Mouse (Mus musculus): ENCODE measurements around the gene Cdkn1b. TPM values are rescaled to one million over a fixed set of nuclear protein-coding genes. Genes with fewer than 3 reads are reported as not detected.

Gene Cdkn1b
- polyA plus RNA-seq, 1 experiment, result 19.6 TPM

DNA sequence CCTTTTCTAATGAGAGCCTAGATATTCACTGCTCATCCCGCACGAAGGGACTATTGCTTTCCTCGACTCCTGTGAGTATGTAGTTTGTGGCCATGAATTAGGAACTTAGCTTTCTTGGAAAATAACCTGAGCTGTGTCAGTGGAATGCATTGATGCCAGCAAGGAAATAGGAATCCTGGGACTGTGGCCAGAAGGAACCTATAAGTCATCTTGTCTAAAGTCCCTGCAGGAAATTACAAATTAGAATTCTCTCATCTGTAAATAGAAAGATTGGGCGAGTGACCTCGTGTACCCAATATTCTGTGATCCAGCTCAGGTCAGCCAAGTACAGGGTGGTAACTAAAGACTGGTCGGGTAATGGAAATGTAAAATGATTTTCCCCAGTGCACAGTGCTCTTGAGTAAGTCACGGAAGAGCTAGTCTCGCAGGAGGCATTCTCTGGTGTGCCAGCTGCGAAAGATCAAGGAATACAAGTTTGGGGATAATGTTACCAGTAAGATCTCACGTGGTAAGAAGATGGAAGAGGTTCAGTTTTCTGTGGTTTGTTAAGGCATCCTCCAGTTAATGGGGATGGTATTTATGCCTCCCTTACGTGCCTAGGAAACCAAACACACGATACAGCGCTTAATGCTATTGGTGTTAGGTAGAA is 23.7 kb downstream of the Cdkn1b start:
- Histone ChIP-seq H3K4me3 (replicated peaks) (no peak overlapping the region), H3K27me3 (replicated peaks) (no peaks in the 10 kb centered on the region), H3K36me3 (replicated peaks; ENCODE audit: low read length) (peaks cover 54% of the 10 kb centered on the region), H3K4me1 (peaks cover 44% of the 10 kb centered on the region), H3K9me3 (no peaks in the 10 kb centered on the region)
- no peak for TF ChIP-seq FLI1 (IDR thresholded peaks at IDR 0.05; ENCODE audit: low read length)
- TF ChIP-seq GATA1 (IDR thresholded peaks at IDR 0.05; ENCODE audit: borderline replicate concordance, low read length), result no peak

DNA sequence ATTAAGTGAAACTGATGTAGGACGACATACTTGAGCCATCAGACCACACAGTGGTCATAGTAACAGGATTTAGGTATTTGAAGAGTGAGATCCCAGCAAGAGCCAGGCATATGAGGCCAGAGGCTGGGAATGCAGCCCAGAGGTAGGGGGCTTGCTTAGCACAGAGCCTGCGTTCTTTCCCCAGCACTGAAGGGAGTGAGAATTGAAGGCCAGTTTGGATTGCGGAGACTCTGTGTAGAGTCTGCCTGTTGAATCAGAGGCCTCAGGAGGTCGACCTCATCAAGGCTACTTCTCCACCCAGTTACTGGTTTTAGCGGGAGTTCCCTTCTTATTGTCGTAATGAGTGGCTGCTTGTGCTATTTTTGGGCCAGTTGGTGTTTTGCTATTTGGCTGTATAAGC is 25.9 kb downstream of the Cdkn1b start:
- no peak overlapping the region for H3K4me3 ChIP-seq (replicated peaks)
- TF ChIP-seq GATA1 (IDR thresholded peaks at IDR 0.05; ENCODE audit: borderline replicate concordance, low read length), result no peak
- no peak for TF ChIP-seq FLI1 (IDR thresholded peaks at IDR 0.05; ENCODE audit: low read length)
- H3K36me3 ChIP-seq (replicated peaks; ENCODE audit: low read length), result peaks cover 60% of the 10 kb centered on the region
- H3K27me3 ChIP-seq (replicated peaks), result no peaks in the 10 kb centered on the region
- H3K4me1 ChIP-seq, result peaks cover 46% of the 10 kb centered on the region
- H3K9me3 ChIP-seq, result no peaks in the 10 kb centered on the region

- Histone ChIP-seq H3K4me3 (replicated peaks) (no peak overlapping the region), H3K36me3 (replicated peaks; ENCODE audit: low read length) (peaks cover 60% of the 10 kb centered on the region), H3K9me3 (no peaks in the 10 kb centered on the region), H3K4me1 (peaks cover 38% of the 10 kb centered on the region), H3K27me3 (replicated peaks) (no peaks in the 10 kb centered on the region)
- TF ChIP-seq GATA1 (IDR thresholded peaks at IDR 0.05; ENCODE audit: borderline replicate concordance, low read length) (no peak), FLI1 (IDR thresholded peaks at IDR 0.05; ENCODE audit: low read length) (no peak)
Observed at GRCm38 (mm10) chr6:134946858-134947257, 26.7 kb downstream of the Cdkn1b start.

DNA sequence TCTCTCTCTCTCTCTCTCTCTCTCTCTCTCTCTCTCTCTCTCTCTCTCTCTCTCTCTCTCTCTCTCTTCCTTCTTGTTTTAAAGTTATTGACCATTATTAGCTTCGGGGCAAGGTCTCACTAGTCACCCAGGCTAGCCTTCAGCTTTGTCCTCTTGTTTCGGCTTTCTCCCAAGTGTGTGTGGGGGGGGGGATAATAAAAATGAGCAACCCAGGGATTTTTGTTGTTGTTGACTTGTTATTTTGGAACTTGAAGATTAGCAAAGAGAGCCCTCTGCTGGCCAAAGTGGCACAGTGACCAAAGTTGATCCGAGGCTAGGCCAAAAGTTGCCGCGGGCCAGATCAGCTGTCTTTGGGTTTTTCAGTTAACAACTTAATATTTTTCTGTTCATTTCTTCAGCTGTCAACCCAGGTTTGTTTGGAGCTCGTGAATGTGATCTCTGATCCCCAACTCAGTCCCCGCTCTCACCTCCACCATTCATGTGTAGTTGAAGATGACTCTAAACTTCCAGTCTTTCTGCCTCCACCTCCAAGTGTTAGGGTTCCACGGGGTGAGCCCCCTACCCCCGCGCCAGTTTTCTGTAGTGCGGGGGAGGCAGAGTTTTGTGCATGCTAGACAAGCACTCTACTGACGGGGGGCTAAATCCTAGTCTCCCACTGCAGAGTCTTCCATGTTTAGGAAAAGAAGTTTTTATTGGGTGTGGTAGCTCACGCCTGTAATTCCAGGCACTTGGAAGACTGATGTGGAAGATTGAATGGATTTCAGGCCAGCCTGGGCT is 27.3 kb downstream of the Cdkn1b start:
- H3K27me3 ChIP-seq (replicated peaks), result no peaks in the 10 kb centered on the region
- peaks cover 33% of the 10 kb centered on the region for H3K4me1 ChIP-seq
- peaks cover 60% of the 10 kb centered on the region for H3K36me3 ChIP-seq (replicated peaks; ENCODE audit: low read length)
- no peak for TF ChIP-seq GATA1 (IDR thresholded peaks at IDR 0.05; ENCODE audit: borderline replicate concordance, low read length)
- TF ChIP-seq FLI1 (IDR thresholded peaks at IDR 0.05; ENCODE audit: low read length), result no peak
- no peak overlapping the region for H3K4me3 ChIP-seq (replicated peaks)
- H3K9me3 ChIP-seq, result no peaks in the 10 kb centered on the region

GRCm38 (mm10) chr6:134948522-134949061 is 28.4 kb downstream of the Cdkn1b start:
- TF ChIP-seq FLI1 (IDR thresholded peaks at IDR 0.05; ENCODE audit: low read length), result no peak
- no peak for TF ChIP-seq GATA1 (IDR thresholded peaks at IDR 0.05; ENCODE audit: borderline replicate concordance, low read length)
- Histone ChIP-seq H3K4me3 (replicated peaks) (no peak overlapping the region), H3K9me3 (no peaks in the 10 kb centered on the region), H3K36me3 (replicated peaks; ENCODE audit: low read length) (peaks cover 60% of the 10 kb centered on the region), H3K4me1 (peaks cover 24% of the 10 kb centered on the region), H3K27me3 (replicated peaks) (no peaks in the 10 kb centered on the region)

GRCm38 (mm10) chr6:134949241-134949640 is 29.0 kb downstream of the Cdkn1b start:
- no peaks in the 10 kb centered on the region for H3K9me3 ChIP-seq
- H3K27me3 ChIP-seq (replicated peaks), result no peaks in the 10 kb centered on the region
- no peak for TF ChIP-seq FLI1 (IDR thresholded peaks at IDR 0.05; ENCODE audit: low read length)
- TF ChIP-seq GATA1 (IDR thresholded peaks at IDR 0.05; ENCODE audit: borderline replicate concordance, low read length), result no peak
- no peak overlapping the region for H3K4me3 ChIP-seq (replicated peaks)
- H3K36me3 ChIP-seq (replicated peaks; ENCODE audit: low read length), result peaks cover 59% of the 10 kb centered on the region
- H3K4me1 ChIP-seq, result peaks cover 19% of the 10 kb centered on the region

- no peak for TF ChIP-seq GATA1 (IDR thresholded peaks at IDR 0.05; ENCODE audit: borderline replicate concordance, low read length)
- TF ChIP-seq FLI1 (IDR thresholded peaks at IDR 0.05; ENCODE audit: low read length), result no peak
- H3K4me3 ChIP-seq (replicated peaks), result no peak overlapping the region
- no peaks in the 10 kb centered on the region for H3K27me3 ChIP-seq (replicated peaks)
- H3K4me1 ChIP-seq, result peaks cover 11% of the 10 kb centered on the region; the same call in 1 of the 2 replicates
- H3K36me3 ChIP-seq (replicated peaks; ENCODE audit: low read length), result peaks cover 57% of the 10 kb centered on the region
- no peaks in the 10 kb centered on the region for H3K9me3 ChIP-seq
Observed at GRCm38 (mm10) chr6:134951364-134951763, 31.2 kb downstream of the Cdkn1b start.

GRCm38 (mm10) chr6:134953976-134954375 is 33.8 kb downstream of the Cdkn1b start:
- Histone ChIP-seq H3K9me3 (no peaks in the 10 kb centered on the region), H3K4me3 (replicated peaks) (no peak overlapping the region), H3K36me3 (replicated peaks; ENCODE audit: low read length) (peaks cover 61% of the 10 kb centered on the region), H3K27me3 (replicated peaks) (no peaks in the 10 kb centered on the region), H3K4me1 (0 out of 2 replicates have a peak, but pooled peaks cover 3% of the 10 kb centered on the region)
- TF ChIP-seq GATA1 (IDR thresholded peaks at IDR 0.05; ENCODE audit: borderline replicate concordance, low read length) (no peak), FLI1 (IDR thresholded peaks at IDR 0.05; ENCODE audit: low read length) (no peak)

- Histone ChIP-seq H3K27me3 (replicated peaks) (no peaks in the 10 kb centered on the region), H3K36me3 (replicated peaks; ENCODE audit: low read length) (peaks cover 47% of the 10 kb centered on the region), H3K4me3 (replicated peaks) (no peak overlapping the region), H3K4me1 (no peaks in the 10 kb centered on the region), H3K9me3 (no peaks in the 10 kb centered on the region)
- TF ChIP-seq FLI1 (IDR thresholded peaks at IDR 0.05; ENCODE audit: low read length) (no peak), GATA1 (IDR thresholded peaks at IDR 0.05; ENCODE audit: borderline replicate concordance, low read length) (no peak)
Observed at GRCm38 (mm10) chr6:134956388-134956787, 36.2 kb downstream of the Cdkn1b start.

GRCm38 (mm10) chr6:134961286-134961685 is 41.1 kb downstream of the Cdkn1b start:
- TF ChIP-seq FLI1 (IDR thresholded peaks at IDR 0.05; ENCODE audit: low read length) (no peak), GATA1 (IDR thresholded peaks at IDR 0.05; ENCODE audit: borderline replicate concordance, low read length) (no peak)

More at GRCm38 (mm10) chr6:134961286-134961685, 41.1 kb downstream of the Cdkn1b start:
- H3K36me3 ChIP-seq (replicated peaks; ENCODE audit: low read length), result peaks cover 16% of the 10 kb centered on the region
- peaks cover 5% of the 10 kb centered on the region for H3K9me3 ChIP-seq
- no peaks in the 10 kb centered on the region for H3K4me1 ChIP-seq
- no peaks in the 10 kb centered on the region for H3K27me3 ChIP-seq (replicated peaks)
- no peak overlapping the region for H3K4me3 ChIP-seq (replicated peaks)

Measured in megakaryocyte, embryonic 14.5 days (primary cell).